Mouse (Mus musculus) erythroid progenitor cell, adult 5-6 weeks (primary cell): ENCODE results near the gene Nfrkb. TPM values are rescaled to one million over a fixed set of nuclear protein-coding genes. Genes with fewer than 3 reads are reported as not detected.
A peak's percentile ranks its signal among the peaks of the same experiment; 100 is the strongest.

Source experiments
- ATAC-seq: replicated peaks from 2 replicates; pipeline ENCODE4 v1.8.0; 2016; ENCODE audit warnings: moderate number of reproducible peaks, mild to moderate bottlenecking, moderate TSS enrichment, inconsistent platforms; ENCODE audit not compliant: poor library complexity, low FRiP score, severe bottlenecking
- total RNA-seq, 2 experiments: library from RNA; stranded (forward) in 1 of 2; stranded (reverse) in 1 of 2; fragments of 150-400 nt in 1 of 2; fragments of 186-747, 209-891 nt in 1 of 2; gene quantifications; 2 replicates each; pipeline versions ENCODE4 v1.2.3 to v1.2.4; 2015 to 2017; ENCODE audit warnings: low replicate concordance in 2 of 2

Gene Nfrkb
- total RNA-seq, 2 experiments from 2014 or later = 6.6 to 12.2 TPM

GRCm38 (mm10) chr9:31418821-31419220 lies 32.8 kb downstream of the Nfrkb start:
- ATAC-seq = no peak

DNA sequence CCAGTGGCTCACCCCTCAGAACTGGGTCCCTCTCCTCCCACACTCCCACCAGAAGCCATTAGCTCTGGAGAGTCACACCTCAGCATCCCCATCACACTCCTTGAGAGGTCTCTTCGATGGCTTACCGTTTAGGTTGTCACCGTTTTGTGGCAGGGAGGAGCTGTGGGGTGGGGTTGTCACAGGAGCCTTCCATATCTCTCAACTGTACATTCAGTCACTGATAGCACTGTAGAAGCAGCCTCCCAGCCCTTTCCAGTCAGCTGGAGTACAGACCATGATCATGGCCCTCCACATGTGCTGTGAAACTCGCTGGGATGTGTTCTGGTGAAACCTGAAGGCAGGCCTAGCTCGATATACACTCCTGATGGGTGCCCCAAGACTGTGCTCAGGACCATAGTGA lies 36.2 kb downstream of the Nfrkb start:
- ATAC-seq = peak; percentile 94

DNA sequence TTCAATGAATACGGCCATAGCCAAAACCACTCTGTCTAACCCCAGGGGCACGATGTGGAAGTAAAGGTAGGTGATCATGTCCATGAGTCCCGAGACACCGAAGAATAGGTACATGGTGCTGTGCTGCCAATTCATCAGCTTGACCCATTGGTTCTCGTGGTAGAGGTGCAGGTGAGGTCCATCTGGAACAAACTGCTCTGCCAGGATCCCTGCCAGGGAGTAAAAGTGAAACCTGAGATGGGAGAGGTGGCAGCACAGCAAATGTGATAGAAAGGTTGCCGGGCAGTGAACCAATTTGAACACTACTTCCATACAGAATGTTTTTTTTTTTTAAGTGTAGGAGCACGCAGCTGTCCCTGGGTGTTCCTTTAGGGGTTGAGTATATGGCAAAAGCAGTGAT lies 43.0 kb downstream of the Nfrkb start:
- no peak for ATAC-seq

DNA sequence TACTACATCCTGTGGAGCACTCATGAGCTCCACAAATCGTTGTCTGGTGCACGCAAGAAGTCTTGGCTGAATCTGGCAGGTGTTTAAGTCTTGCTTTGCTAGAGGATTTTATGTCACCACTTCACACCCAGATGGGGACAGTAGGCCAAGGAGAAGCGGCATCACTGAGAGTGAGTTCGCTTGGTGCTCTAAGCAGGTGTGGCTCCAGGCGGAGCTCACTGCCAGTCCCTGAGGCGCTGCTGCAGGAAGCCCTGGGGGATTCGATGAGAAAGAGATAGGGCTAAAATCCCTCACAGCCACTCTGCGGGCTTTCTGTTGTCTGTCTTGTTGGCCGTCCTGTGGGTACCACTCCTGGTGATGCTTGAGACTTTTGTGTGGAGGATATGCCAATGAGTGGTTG lies 44.0 kb downstream of the Nfrkb start:
- no peak for ATAC-seq

DNA sequence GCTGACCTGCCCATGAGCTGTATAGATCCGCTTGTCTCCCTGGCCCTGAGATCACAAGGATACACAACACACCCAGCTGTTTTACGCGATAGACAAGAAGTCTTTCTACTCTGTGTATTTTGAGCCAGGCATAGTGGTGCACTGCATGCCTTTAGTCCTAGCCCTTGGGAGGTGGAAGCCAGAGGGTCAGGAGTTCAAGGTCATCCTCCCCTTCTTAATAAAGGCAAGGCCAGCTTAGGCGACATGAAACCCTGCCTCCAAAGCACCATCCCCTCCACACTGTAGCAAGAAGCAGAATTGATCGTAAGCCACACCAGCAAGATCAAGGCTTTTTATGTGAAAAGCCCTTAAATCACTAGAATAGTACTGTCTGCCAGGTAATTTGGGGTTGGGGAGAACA lies 45.8 kb downstream of the Nfrkb start:
- no peak for ATAC-seq

DNA sequence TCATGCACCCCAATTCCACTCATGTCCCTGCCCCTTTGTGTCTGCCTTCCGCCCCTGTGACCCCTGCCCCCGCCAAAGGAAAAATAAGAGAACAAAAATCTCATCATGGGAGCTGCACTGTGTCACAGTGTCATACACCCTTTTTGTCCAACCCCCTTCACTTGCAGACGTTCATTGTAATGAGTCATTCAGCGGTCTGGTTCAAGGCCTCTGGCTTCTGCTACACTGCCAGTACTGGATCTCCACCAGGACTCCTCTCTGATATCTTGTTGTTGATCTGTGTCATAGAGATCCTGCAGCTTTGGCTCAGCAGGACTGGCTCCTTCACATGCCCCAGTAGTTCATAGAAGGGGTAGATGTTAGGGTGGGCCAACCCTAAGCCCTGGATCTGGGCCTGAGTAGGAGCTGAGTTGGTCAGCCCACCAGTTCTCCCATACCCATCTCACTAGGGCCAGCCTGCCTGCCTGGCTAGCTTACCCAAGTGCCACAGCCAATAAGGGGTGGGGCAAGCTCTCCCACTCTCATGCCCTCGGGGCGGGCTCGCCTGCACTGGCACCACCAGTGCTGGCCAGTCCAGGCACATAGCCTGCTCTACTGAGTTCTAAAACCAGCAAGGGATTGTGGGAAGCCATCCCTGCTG lies 46.5 kb downstream of the Nfrkb start:
- ATAC-seq = no peak

- no peak for ATAC-seq
Measured at GRCm38 (mm10) chr9:31433431-31433830, 47.4 kb downstream of the Nfrkb start.

DNA sequence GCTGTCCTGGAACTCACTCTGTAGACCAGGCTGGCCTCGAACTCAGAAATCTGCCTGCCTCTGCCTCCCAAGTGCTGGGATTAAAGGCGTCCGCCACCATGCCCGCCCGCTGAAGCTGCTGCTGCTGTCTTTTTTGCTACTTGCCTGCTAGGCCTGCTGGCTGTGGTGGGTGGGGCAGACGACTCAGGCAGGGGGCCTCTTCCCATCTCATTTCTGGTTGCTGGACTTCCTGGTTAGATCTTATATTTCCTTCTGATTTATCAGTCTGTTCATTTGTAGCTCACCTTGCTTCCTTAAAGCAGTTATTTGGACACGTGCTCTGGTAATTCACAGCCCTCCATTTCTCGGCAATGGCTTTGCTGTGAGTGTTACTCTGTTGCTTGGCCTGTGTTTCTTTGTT lies 49.4 kb downstream of the Nfrkb start:
- no peak for ATAC-seq

GRCm38 (mm10) chr9:31437861-31438260 lies 51.9 kb downstream of the Nfrkb start:
- ATAC-seq = no peak

DNA sequence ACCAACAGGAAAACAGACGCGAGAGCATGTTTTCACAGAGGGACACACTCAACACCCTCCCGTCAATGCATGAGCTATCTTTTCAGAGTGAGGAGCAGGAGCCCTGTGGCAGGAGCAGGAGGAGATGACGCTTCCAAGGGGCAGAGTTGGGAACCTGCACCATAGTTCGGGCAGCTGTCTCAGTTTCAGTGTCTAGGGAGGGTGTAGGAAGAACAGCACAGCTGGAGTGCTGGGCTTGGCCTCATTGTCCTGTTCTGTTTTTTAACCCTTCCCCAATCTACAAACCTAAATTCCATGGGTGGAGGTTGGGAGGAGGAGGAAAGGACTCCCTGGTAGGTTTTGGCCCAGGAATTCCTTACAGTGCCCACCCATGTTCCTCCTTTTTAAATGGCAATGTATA lies 52.8 kb downstream of the Nfrkb start:
- ATAC-seq = no peak

DNA sequence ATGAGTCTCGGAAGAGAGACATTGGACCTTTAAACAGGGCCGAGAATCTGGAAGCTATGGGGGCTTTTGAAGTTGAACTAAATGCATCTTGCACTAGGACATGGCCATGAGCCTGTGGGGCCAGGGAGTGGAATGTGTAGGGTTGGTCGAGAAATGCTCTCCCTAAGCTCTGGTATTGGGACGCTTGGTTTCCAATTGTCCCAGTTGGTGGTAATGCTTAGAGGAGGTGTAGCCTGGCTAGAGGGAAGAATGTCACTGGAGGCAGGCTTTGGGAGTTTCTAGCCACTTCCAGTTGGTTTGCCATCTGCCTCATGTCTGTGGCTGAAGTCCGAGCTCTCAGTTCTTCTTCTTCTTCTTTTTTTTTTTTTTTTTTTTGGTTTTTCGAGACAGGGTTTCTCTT lies 53.3 kb downstream of the Nfrkb start:
- ATAC-seq = no peak

DNA sequence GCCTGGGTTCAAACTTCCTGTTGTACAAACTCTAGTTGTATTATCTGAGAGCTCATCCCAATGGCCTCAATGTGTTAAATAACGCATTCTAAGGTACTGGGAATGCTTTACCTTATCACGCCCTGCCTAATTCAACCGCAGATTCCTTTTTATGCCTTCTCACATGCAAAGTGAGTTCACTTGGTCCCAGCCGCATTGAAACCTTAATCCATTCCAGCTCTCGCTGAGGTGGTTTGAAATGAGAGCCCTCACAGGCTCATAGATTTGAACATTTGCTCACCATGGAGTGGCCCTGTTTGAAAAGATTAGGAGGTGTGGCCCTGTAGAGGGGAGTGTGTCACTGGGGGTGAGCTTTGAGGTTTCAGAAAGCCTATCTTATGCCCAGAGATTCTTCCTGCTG lies 54.4 kb downstream of the Nfrkb start:
- no peak for ATAC-seq

GRCm38 (mm10) chr9:31441487-31441886 lies 55.5 kb downstream of the Nfrkb start:
- ATAC-seq = no peak

- ATAC-seq = no peak
Measured at GRCm38 (mm10) chr9:31444236-31444635, 58.2 kb downstream of the Nfrkb start.

DNA sequence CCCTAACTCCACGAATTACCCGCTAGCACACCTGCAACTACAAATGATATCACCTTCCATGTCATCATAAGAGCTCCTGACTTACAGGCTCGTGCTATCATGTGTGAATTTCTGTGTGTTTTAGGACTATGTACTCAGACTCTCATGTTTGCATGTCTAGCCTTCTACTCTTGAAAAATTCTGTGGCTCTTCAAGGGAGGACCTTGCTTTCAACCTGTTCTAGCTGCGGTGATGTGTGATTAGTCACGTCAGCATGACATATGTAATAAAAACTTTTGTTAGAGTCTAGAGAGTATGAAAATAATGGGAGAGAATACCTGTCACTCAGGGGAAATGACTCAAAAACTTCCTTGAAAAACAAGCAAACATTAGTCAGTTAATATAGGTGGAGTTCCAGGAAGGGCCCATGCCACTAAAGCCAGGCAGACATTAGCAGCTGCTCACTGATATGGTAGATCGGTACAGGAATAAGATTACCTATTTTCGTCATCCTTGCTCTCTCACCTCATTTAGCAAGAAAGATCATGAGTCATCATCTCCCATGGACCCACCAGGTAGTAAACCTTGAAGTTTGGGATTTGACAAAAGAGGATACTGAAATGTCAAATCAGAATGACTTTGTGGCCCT lies 63.3 kb downstream of the Nfrkb start:
- no peak for ATAC-seq

DNA sequence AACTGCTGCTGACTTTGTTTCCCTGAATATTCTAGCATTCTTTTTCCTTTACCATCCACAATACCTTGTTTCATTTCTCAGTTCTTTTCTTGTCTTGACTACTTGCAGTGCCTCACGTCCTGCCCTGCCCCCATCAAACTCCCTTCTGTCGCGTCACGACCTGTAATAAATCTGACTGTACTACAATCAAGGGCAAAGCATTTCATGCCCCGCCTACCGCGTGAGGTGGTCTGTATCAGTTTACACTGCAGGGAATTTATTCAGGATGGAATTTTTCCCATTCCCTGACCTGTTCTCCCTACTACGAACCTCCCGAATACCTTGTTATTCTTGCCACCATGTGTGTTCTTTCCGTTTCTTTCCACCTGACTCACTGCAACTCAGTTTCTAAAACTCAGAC lies 66.2 kb downstream of the Nfrkb start:
- ATAC-seq = no peak

DNA sequence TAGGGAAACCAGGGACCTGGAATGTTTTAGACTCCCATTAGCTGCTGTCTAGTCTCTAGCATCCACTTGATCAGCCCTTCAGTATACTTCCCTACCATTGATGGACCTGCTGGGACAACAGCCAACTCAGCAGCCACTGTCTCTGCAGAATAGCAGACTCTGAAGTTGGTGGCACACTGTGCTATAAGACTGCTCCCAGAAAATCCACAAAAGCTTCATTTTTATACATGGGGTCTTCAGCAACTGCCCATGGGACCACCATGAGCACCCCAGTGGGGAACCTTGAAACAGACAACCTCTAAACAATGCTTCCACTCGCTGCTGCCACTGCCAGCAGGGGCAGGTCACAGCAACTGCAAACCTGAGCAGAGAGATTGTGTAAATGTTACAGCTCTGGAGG lies 68.4 kb downstream of the Nfrkb start:
- no peak for ATAC-seq

- ATAC-seq = no peak
Measured at GRCm38 (mm10) chr9:31463190-31463589, 77.2 kb downstream of the Nfrkb start.

DNA sequence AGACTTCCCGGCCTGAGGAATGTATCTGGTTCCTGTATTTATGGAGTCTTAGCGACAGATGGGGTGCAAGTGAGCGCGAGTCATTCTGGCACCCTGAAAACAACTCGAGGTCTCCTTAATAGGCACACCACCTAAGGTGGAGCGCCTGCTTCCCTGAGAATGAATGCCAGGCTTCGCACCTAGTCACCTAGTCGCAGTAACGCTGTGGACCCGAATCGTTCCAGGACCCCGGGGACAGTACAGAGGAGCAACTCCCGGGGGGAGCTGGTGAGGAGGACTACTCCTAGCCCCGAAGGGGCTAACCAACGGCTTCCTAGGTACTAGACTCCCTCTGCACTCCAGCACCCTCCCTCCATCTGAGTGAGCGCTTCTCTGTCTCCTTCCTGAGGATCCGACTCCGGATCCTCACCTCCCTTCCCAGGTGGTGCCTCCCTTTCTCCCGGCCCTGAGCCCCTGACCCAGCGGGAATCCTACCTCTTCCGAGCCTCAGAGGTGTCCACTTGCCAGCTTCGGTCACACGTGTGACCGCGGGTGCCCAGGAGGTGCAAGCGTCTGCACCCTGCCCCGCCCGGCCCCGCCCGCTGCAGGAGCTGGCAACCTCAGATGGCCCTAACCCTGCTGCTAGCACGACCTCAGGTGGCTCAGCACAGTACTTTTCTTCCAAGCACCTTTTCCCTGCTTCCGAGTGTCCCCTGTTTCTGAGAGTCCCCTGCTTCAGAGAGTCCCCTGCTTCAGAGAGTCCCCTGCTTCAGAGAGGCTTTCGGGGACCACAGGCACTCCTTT lies 77.9 kb downstream of the Nfrkb start, which contains the start of gene Tmem45b:
TSS of gene Tmem45b (minus strand) at position 771 of the 783 bp plus-strand sequence.
- ATAC-seq = no peak
